Mouse (Mus musculus): Measurements from ENCODE around the gene Gm9922. TPM values are rescaled to one million over a fixed set of nuclear protein-coding genes. Genes with fewer than 3 reads are reported as not detected.

The Gm9922 gene
- total RNA-seq, 2 experiments from 2014 or later = not detected

DNA sequence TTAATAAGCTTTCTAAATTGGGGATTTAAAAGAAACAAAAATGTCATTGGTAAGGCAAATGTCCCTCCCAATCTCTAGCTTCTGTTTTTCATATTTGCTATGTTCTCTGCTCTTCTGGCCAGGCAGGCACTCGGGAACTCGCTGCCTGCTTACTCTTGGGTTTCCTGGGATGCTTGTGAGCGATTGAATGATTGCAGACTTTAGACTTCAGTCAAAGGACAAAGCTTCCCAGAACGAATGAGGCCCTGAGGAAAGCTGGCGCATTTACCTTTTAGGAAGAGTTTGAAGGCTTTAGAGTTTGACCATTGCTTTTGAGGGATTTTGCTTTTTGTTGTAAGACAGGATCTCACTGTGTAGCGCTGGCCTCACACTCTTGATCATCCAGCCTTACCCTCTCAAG, 41.9 kb downstream of the Gm9922 start:
- DNase-seq (ENCODE audit: low spot score in 2 of 2) = no peak

Other genes with a start within 250 kb of the Gm9922 start
- gene Tbc1d4, start 120.6 kb downstream of the Gm9922 start, total RNA-seq (2021) = 1 to 10 TPM; 8.8 to 9.8 TPM
- 10 to 100 TPM; 54.1 to 57.3 TPM for gene Commd6, start 89.1 kb downstream of the Gm9922 start, total RNA-seq (2021)
- gene Uchl3, start 75.8 kb downstream of the Gm9922 start, total RNA-seq (2021) = 10 to 100 TPM; 49.7 to 51.5 TPM
- 100 to 1,000 TPM; 116 to 132 TPM for gene Lmo7, start 143 bp upstream of the Gm9922 start, total RNA-seq (2021)

Data from layer of hippocampus, adult 18-20 months (tissue).